Mouse (Mus musculus) testis, postnatal 14 days (tissue): ENCODE measurements at regions not wholly inside any gene's neighbourhood (a gene's known extent, or its start where the extent isn't known, plus 50 kb on each side); places are given as distances from the start of the nearest gene placed in this dataset.

Experiments
- DNase-seq: peaks from one replicate; pipeline ENCODE4 v3.0.0; 2021; ENCODE audit warnings: low spot score

DNA sequence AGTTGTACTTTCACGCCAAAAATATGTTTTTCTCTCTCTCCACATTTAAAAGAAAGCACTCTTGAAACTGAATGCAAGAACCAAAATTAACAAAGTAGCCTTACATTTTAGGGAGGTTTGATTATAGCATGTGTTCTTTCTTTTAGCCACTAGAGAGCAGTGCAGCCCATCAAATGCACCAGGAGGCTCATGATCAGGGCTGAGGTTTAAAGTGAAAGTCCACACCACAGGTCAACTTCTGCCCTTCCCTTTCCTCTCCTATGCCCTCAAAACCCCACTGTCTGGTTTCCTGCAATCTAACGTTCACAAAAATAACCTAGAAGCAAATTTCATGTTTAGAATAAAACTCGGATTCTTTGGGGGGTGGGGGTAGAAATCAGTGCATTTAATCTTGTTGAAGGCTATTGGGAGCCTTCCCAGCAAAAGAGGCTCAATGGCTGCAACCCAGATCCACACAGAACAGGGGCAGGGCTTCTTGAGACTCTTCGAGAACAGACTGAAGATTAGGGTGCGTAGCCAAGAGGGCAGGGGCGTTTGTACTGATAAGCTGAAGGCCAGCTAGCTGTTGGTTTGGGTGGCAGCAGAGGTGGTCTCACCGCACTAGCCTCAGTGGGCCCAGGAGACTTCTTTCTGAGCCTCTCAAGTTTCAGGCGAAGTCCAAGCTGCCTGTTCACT, 59.3 kb upstream of the Zfp770 start:
- no peak for DNase-seq

DNA sequence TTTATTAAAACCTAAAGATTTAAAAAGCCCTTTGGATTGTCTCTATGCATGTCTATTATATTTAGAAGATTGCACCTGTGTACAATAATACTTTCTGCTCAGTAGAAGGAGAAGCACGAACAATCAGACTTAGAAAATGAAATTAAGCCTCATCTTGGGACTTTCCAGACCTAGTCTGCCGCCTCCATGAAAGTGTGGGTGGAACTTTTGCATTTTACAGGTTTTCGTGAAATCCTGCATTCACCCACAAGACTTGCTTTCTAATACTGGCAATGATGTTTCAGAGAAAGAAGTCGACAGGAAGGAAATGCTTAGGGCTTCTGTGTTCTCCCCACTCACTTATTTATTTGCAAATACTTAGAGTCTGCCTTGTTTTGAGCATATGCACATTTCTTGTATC, 58.3 kb upstream of the Zfp770 start:
- no peak for DNase-seq
